Mouse (Mus musculus): ENCODE results near the gene Atg2a.

GRCm38 (mm10) chr19:6231036-6231435 lies 10.4 kb upstream of the Atg2a start:
- no peak for TF ChIP-seq CTCF (conservative IDR thresholded peaks at IDR 0.05 in 1 of 2, IDR thresholded peaks at IDR 0.05 in 1 of 2; ENCODE audit: low read depth in 2 of 2, low read length in 2 of 2)
- no peak for TF ChIP-seq HCFC1 (IDR thresholded peaks at IDR 0.05; ENCODE audit: low read depth, low read length)
- no peak for TF ChIP-seq POLR2A (IDR thresholded peaks at IDR 0.05; ENCODE audit: low read depth, low read length)
- TF ChIP-seq POLR2AphosphoS2 (IDR thresholded peaks at IDR 0.05; ENCODE audit: low read depth, low read length): no peak
- no peak for TF ChIP-seq NELFE (IDR thresholded peaks at IDR 0.05; ENCODE audit: low read depth, low read length)
